Mouse (Mus musculus) T-cell, adult 66 days (primary cell): ENCODE data around the gene Casp9. TPM values are rescaled to one million over a fixed set of nuclear protein-coding genes. Genes with fewer than 3 reads are reported as not detected.

Source experiments
- total RNA-seq, 2 experiments: library from RNA; stranded (reverse); gene quantifications; 3 replicates in 1 of 2; 4 replicates in 1 of 2; pipeline ENCODE4 v1.2.4; 2023

Gene Casp9
- 10 to 100 TPM; 12.4 to 12.9 TPM for total RNA-seq

DNA sequence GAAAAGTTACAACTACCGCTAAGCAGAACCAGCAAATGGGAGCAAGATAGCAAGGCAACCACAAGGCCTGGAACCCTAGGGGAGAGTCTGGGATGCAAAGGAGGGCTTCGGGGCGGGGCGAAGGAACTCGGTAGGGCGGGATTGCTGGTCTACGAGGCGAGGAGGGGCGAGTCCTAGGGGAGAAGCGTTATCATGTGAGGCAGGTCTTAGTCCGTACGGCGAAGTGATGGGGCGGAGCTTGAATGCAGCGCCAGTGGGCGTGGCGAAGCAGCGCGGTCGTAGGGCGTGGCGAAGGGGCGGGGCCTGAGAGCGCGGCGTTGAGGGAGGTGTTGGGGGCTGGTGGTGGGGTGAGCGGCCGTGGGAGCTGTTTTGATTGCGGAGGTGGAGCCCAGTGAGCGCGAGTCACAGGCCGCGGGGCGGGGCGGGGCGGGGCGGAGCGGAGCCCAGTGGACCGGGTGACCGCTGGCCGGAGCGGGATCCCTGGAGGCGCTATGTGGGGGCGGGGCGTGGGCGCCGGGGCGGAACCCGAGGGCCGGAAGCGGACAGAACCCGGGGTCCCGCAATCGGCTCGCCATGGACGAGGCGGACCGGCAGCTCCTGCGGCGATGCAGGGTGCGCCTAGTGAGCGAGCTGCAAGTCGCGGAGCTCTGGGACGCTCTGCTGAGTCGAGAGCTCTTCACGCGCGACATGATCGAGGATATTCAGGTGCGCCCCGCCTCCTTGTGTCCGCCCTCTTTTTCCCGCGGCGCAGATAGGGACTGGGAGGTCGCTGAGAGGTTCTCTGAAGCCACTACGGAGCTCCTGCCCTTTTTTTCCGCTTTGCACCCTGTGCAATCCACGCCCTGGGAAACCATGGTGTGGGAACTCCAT lies at the start of gene Casp9:
Gene Casp9 (plus strand): TSS at position 331 of the 870 bp plus-strand sequence.

DNA sequence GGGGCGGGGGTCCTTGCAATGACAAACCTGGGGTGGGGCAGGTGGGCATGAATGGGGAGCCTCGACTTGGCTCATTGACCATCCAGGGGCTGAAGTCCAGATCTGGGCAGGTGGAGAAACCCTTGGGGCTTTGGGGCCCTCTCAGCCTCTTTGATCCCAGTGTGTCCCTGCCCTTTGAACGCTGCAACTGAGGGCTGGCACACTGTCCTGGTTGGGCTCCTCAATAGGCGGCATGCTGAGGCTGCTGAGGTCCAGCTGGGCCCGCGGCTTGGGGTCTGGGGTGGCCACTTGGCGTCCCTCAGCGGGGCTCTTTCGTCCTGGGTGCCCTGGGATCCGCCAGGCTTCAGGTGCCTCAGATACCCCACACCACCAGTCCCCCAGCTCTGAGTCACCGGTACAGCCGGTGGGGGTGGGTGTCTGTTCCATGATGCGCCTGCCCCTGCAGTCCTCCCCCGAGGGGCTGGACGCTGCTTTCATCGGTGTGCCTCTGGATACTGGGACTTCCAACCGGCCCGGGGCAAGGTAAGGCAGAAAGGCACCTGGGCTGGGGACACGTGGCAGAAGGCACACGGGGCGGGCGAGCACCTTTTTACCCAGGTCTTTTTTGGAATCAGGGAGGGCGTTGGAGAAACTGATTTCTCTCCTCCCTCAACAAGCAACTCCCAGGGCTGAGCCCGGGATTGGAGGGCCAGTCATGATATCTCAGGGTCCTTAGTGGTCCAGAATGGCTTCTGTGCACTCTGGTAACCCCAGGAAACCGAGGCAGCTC lies 46.6 kb upstream of the Casp9 start, which contains the start of gene Agmat:
Gene Agmat (plus strand): TSS at position 95 of the 769 bp plus-strand sequence.

DNA sequence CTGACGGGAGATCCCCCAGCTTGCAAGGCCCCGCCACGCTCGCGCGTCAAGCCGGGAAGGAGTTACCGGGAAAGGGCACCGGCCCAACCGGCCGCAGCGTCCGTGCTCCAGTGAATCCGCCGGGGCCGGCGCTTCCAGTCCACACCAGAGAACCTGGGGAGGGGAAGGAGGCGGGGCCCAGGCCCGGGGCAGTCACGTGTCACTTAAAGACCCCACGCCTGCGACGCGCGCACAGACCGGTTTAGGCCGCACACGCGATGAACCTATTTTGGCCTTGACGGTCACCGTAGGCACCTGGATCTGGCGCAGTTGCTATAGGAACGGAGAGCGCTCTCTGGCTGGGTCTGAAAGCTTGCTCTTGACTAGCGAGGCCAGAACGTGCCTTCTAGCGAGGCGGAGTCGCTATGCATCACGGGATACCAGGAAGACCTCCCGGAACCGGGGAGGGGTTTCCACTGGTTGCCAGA lies 2.9 kb upstream of the Casp9 start, which contains the start of gene Dnajc16:
Gene Dnajc16 (minus strand): TSS at position 408 of the 467 bp plus-strand sequence.

DNA sequence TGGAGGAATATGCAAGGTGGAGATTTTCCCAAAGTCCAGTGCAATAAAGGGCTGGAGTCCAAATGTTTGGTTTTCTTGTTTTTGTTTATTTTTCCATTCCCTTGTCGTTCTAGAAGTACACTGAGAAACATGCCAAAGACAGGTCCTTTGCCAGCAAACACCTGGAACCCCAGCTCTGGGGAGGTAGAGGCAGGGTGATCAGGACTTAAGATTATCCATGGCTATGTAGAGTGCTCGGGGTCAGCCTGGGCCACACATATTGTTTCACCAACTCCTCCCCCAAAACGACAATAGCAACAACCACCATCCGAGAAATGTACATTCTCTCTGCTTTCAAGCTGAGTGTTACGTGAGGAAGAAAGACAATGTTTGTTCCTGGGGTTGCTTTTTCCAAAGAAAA lies 32.6 kb downstream of the Casp9 start, which contains the start of gene Cela2a:
Gene Cela2a (minus strand): TSS at position 101 of the 400 bp plus-strand sequence.

DNA sequence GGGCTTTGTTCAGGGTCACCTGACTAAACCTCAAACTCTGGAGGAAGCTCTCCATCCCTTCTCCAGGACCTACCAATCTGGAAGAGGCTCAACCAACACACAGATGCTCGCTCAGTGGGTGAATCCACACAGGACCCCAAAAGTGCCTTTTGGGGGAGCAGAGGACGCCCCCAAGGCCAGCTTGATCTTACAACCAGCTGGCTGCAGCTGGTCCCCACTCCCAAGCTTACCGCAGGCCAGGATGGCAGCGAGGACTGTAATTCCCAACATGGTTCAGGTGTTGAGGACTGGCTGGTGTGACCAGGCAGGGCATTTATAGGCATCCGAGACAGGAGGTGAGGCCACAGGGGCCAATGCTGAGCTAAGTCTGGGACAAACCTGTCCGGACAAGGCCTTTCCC lies 52.6 kb downstream of the Casp9 start, which contains the start of gene Ctrc:
Gene Ctrc (minus strand): TSS at position 361 of the 400 bp plus-strand sequence.

Other genes starting within 250 kb of the Casp9 start
- not detected for gene Fblim1, start 187.5 kb upstream of the Casp9 start, total RNA-seq
- gene Tmem82, start 175.0 kb upstream of the Casp9 start, total RNA-seq: under 1 TPM; 0.24 to 0.44 TPM
- gene Slc25a34, start 169.8 kb upstream of the Casp9 start, total RNA-seq: not detected
- gene Plekhm2, start 128.7 kb upstream of the Casp9 start, total RNA-seq: 10 to 100 TPM; 29.4 to 42.0 TPM
- 1 to 10 TPM in 1 of 2 experiments, under 1 TPM in 1; 0.95 to 4.5 TPM for gene Rsc1a1, start 108.0 kb upstream of the Casp9 start, total RNA-seq
- gene Ddi2, start 70.2 kb upstream of the Casp9 start, total RNA-seq: 10 to 100 TPM; 40.4 to 41.3 TPM
- gene Agmat, start 46.9 kb upstream of the Casp9 start, total RNA-seq: not detected
- 10 to 100 TPM; 12.2 to 12.7 TPM for gene Dnajc16, start 2.7 kb upstream of the Casp9 start, total RNA-seq
- not detected for gene Cela2a, start 32.5 kb downstream of the Casp9 start, total RNA-seq
- not detected for gene Ctrc, start 52.7 kb downstream of the Casp9 start, total RNA-seq
- gene Efhd2, start 81.3 kb downstream of the Casp9 start, total RNA-seq: 10 to 100 TPM; 47.7 to 59.3 TPM
- gene Fhad1, start 221.5 kb downstream of the Casp9 start, total RNA-seq: not detected